Mouse (Mus musculus): ENCODE results near the gene Gm20388. TPM values are rescaled to one million over a fixed set of nuclear protein-coding genes. Genes with fewer than 3 reads are reported as not detected.
A peak's percentile ranks its signal among the peaks of the same experiment; 100 is the strongest.

Gene Gm20388
- polyA plus RNA-seq, 1 experiment, result not detected

GRCm38 (mm10) chr8:121086004-121086900 is 1175.6 kb downstream of the Gm20388 start:
- Histone ChIP-seq H3K4me3 (ENCODE audit: insufficient read depth, low read depth, low read length) (no peak overlapping the region), H3K27ac (ENCODE audit: insufficient read depth, low read depth, low read length) (no peak overlapping the region), H3K4me1 (ENCODE audit: control insufficient read depth, insufficient read depth, low read length) (peaks cover 20% of the 10 kb centered on the region)
- TF ChIP-seq POLR2A (IDR thresholded peaks at IDR 0.05; ENCODE audit: insufficient read depth, low read depth, low read length), result no peak
- no peak for TF ChIP-seq CTCF (IDR thresholded peaks at IDR 0.05; ENCODE audit: insufficient read depth, low read depth, low read length)
- 45% methylated on average over 19 of the region's 19 CpGs for WGBS

- WGBS, result 10% methylated on average over 8 of the region's 8 CpGs
- no peak overlapping the region for H3K4me3 ChIP-seq (ENCODE audit: insufficient read depth, low read depth, low read length)
- H3K27ac ChIP-seq (ENCODE audit: insufficient read depth, low read depth, low read length), result no peak overlapping the region
- TF ChIP-seq POLR2A (IDR thresholded peaks at IDR 0.05; ENCODE audit: insufficient read depth, low read depth, low read length), result no peak
- no peak for TF ChIP-seq CTCF (IDR thresholded peaks at IDR 0.05; ENCODE audit: insufficient read depth, low read depth, low read length)
- peaks cover 15% of the 10 kb centered on the region for H3K4me1 ChIP-seq (ENCODE audit: control insufficient read depth, insufficient read depth, low read length)
Measured at GRCm38 (mm10) chr8:121088281-121088680, 1177.6 kb downstream of the Gm20388 start.

- WGBS, result 5% methylated on average over 40 of the region's 40 CpGs
Measured at GRCm38 (mm10) chr8:121088871-121089630, 1178.4 kb downstream of the Gm20388 start.

GRCm38 (mm10) chr8:121089631-121090380 is 1179.2 kb downstream of the Gm20388 start:
- Histone ChIP-seq H3K4me3 (ENCODE audit: insufficient read depth, low read depth, low read length) (no peak overlapping the region), H3K4me1 (ENCODE audit: control insufficient read depth, insufficient read depth, low read length) (peaks cover 2% of the 10 kb centered on the region; the same call in 1 of the 2 replicates), H3K27ac (ENCODE audit: insufficient read depth, low read depth, low read length) (no peak overlapping the region)
- no peak for TF ChIP-seq CTCF (IDR thresholded peaks at IDR 0.05; ENCODE audit: insufficient read depth, low read depth, low read length)
- TF ChIP-seq POLR2A (IDR thresholded peaks at IDR 0.05; ENCODE audit: insufficient read depth, low read depth, low read length), result no peak
- 4% methylated on average over 32 of the region's 32 CpGs for WGBS

More at GRCm38 (mm10) chr8:121088871-121089630, 1178.4 kb downstream of the Gm20388 start:
- TF ChIP-seq CTCF (IDR thresholded peaks at IDR 0.05; ENCODE audit: insufficient read depth, low read depth, low read length) (no peak), POLR2A (IDR thresholded peaks at IDR 0.05; ENCODE audit: insufficient read depth, low read depth, low read length) (no peak)
- Histone ChIP-seq H3K4me1 (ENCODE audit: control insufficient read depth, insufficient read depth, low read length) (peaks cover 9% of the 10 kb centered on the region), H3K27ac (ENCODE audit: insufficient read depth, low read depth, low read length) (no peak overlapping the region), H3K4me3 (ENCODE audit: insufficient read depth, low read depth, low read length) (no peak overlapping the region)

- WGBS, result 0% methylated on average over 1 of the region's 1 CpGs
- TF ChIP-seq CTCF (IDR thresholded peaks at IDR 0.05; ENCODE audit: insufficient read depth, low read depth, low read length), result no peak
- no peak for TF ChIP-seq POLR2A (IDR thresholded peaks at IDR 0.05; ENCODE audit: insufficient read depth, low read depth, low read length)
- H3K27ac ChIP-seq (ENCODE audit: insufficient read depth, low read depth, low read length), result no peak overlapping the region
- H3K4me1 ChIP-seq (ENCODE audit: control insufficient read depth, insufficient read depth, low read length), result no peaks in the 10 kb centered on the region
- H3K4me3 ChIP-seq (ENCODE audit: insufficient read depth, low read depth, low read length), result no peak overlapping the region
Measured at GRCm38 (mm10) chr8:121090716-121091115, 1180.1 kb downstream of the Gm20388 start.

- no peaks in the 10 kb centered on the region for H3K4me1 ChIP-seq (ENCODE audit: control insufficient read depth, insufficient read depth, low read length)
- no peak overlapping the region for H3K27ac ChIP-seq (ENCODE audit: insufficient read depth, low read depth, low read length)
- TF ChIP-seq POLR2A (IDR thresholded peaks at IDR 0.05; ENCODE audit: insufficient read depth, low read depth, low read length) (no peak), CTCF (IDR thresholded peaks at IDR 0.05; ENCODE audit: insufficient read depth, low read depth, low read length) (no peak)
- H3K4me3 ChIP-seq (ENCODE audit: insufficient read depth, low read depth, low read length), result no peak overlapping the region
- WGBS, result 32% methylated on average over 6 of the region's 6 CpGs
Measured at GRCm38 (mm10) chr8:121092141-121092540, 1181.5 kb downstream of the Gm20388 start.

GRCm38 (mm10) chr8:121092627-121093026 is 1182.0 kb downstream of the Gm20388 start:
- no peak for TF ChIP-seq POLR2A (IDR thresholded peaks at IDR 0.05; ENCODE audit: insufficient read depth, low read depth, low read length)
- TF ChIP-seq CTCF (IDR thresholded peaks at IDR 0.05; ENCODE audit: insufficient read depth, low read depth, low read length), result peak; percentile 80; the same call in 1 of the 2 replicates
- WGBS, result 2% methylated on average over 16 of the region's 16 CpGs
- Histone ChIP-seq H3K4me1 (ENCODE audit: control insufficient read depth, insufficient read depth, low read length) (no peaks in the 10 kb centered on the region), H3K27ac (ENCODE audit: insufficient read depth, low read depth, low read length) (no peak overlapping the region), H3K4me3 (ENCODE audit: insufficient read depth, low read depth, low read length) (no peak overlapping the region)

- 56% methylated on average over 6 of the region's 6 CpGs for WGBS
- no peaks in the 10 kb centered on the region for H3K4me1 ChIP-seq (ENCODE audit: control insufficient read depth, insufficient read depth, low read length)
- no peak overlapping the region for H3K4me3 ChIP-seq (ENCODE audit: insufficient read depth, low read depth, low read length)
- no peak overlapping the region for H3K27ac ChIP-seq (ENCODE audit: insufficient read depth, low read depth, low read length)
- TF ChIP-seq CTCF (IDR thresholded peaks at IDR 0.05; ENCODE audit: insufficient read depth, low read depth, low read length) (no peak), POLR2A (IDR thresholded peaks at IDR 0.05; ENCODE audit: insufficient read depth, low read depth, low read length) (no peak)
Measured at GRCm38 (mm10) chr8:121093496-121093895, 1182.9 kb downstream of the Gm20388 start.

Data from olfactory bulb, adult 2 months (tissue).